Mouse (Mus musculus) heart, embryonic 12.5 days (tissue): ENCODE data around the gene Jun. TPM values are rescaled to one million over a fixed set of nuclear protein-coding genes. Genes with fewer than 3 reads are reported as not detected.

Source experiments
- ATAC-seq: fragments of 200-750 bp; cut with Nextera tagmentation; 2 replicates; pipeline ENCODE4 v1.8.0; 2017; ENCODE audit warnings: moderate TSS enrichment, moderate library complexity; ENCODE audit not compliant: insufficient number of reproducible peaks, low FRiP score
- H3K27ac ChIP-seq: fragments of 300-500 bp; sonication (generic); 2 replicates; pipeline ENCODE4 v1.5.1; 2016; ENCODE audit warnings: mild to moderate bottlenecking, moderate library complexity; ENCODE audit not compliant: poor library complexity, severe bottlenecking
- H3K27me3 ChIP-seq: fragments of 300-500 bp; sonication (generic); replicated peaks from 2 replicates; pipeline ENCODE4 v1.6.1; 2016; ENCODE audit warnings: mild to moderate bottlenecking, moderate library complexity
- H3K36me3 ChIP-seq: fragments of 300-500 bp; sonication (generic); 2 replicates; pipeline ENCODE4 v1.6.1; 2016; ENCODE audit warnings: mild to moderate bottlenecking, moderate library complexity
- H3K4me1 ChIP-seq: fragments of 300-500 bp; sonication (generic); replicated peaks from 2 replicates; pipeline ENCODE4 v1.6.1; 2016; ENCODE audit warnings: mild to moderate bottlenecking
- H3K4me2 ChIP-seq: fragments of 300-500 bp; sonication (generic); 2 replicates; pipeline ENCODE4 v1.6.1; 2016; ENCODE audit warnings: mild to moderate bottlenecking, moderate library complexity
- H3K4me3 ChIP-seq: fragments of 300-500 bp; sonication (generic); 2 replicates; pipeline ENCODE4 v1.5.1; 2016; ENCODE audit warnings: mild to moderate bottlenecking
- H3K9ac ChIP-seq: fragments of 300-500 bp; sonication (generic); 2 replicates; pipeline ENCODE4 v1.6.1; 2016; ENCODE audit warnings: mild to moderate bottlenecking, moderate library complexity
- H3K9me3 ChIP-seq: fragments of 300-500 bp; sonication (generic); replicated peaks from 2 replicates; pipeline ENCODE4 v1.6.1; 2016; ENCODE audit warnings: mild to moderate bottlenecking, moderate library complexity
- WGBS: fragments of 180-500 bp; shearing (Covaris S2); methylation state at CpG from one replicate; pipeline ENCODE4 v1.1.7; 2016; 5-methylcytosine and 5-hydroxymethylcytosine counted together
- polyA plus RNA-seq: library from polyadenylated mRNA; unstranded; fragments of >200 nt; fragmentation: Nextera tagmentation; extraction: Ambion mirVana; gene quantifications from 2 replicates; pipeline ENCODE4 v1.2.1, GENCODE M21; 2016

Gene Jun
- polyA plus RNA-seq, 1 experiment from 2014 or later = 95.0 TPM

DNA sequence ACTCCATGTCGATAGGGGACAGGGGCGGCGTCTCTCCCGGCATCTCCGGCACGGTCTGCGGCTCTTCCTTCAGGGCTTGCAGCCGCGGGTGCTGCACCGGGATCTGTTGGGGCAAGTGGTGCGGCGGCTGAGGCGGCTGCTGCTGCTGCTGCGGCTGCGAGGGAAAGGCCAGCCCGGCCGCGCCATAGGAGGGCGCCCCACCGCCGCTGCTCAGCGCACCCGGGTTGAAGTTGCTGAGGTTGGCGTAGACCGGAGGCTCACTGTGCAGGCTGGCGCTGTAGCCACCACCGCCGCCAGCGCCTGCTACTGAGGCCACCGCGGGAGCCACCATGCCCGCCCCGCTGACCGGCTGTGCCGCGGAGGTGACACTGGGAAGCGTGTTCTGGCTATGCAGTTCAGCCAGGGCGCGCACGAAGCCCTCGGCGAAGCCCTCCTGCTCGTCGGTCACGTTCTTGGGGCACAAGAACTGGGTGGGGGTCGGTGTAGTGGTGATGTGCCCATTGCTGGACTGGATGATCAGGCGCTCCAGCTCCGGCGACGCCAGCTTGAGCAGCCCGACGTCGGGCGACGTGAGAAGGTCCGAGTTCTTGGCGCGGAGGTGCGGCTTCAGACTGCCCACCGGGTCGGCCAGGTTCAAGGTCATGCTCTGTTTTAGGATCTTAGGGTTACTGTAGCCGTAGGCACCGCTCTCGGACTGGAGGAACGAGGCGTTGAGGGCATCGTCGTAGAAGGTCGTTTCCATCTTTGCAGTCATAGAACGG lies 1.3 kb downstream of the Jun start:
- ATAC-seq = no peak
- under 1% methylated on average over 70 of the region's 70 CpGs for WGBS
- peak overlapping the region; percentile 95 for H3K4me3 ChIP-seq

GRCm38 (mm10) chr4:95049884-95050517 lies 2.0 kb downstream of the Jun start:
- H3K9ac ChIP-seq = peak overlapping the region; percentile 99
- H3K27ac ChIP-seq = peak overlapping the region; percentile 100
- no peaks in the 10 kb centered on the region for H3K27me3 ChIP-seq
- peaks cover 14% of the 10 kb centered on the region for H3K4me1 ChIP-seq
- peak overlapping the region; percentile 85 for H3K4me2 ChIP-seq
- no peaks in the 10 kb centered on the region for H3K36me3 ChIP-seq
- no peak for ATAC-seq
- no peaks in the 10 kb centered on the region for H3K9me3 ChIP-seq
- H3K4me3 ChIP-seq = peak overlapping the region; percentile 95
- under 1% methylated on average over 34 of the region's 34 CpGs for WGBS

More for the DNA sequence above, 1.3 kb downstream of the Jun start:
- Histone ChIP-seq H3K27ac (peak overlapping the region; percentile 100), H3K4me2 (peak overlapping the region; percentile 85), H3K36me3 (no peaks in the 10 kb centered on the region), H3K9me3 (no peaks in the 10 kb centered on the region), H3K9ac (peak overlapping the region; percentile 99), H3K27me3 (no peaks in the 10 kb centered on the region), H3K4me1 (peaks cover 14% of the 10 kb centered on the region)

GRCm38 (mm10) chr4:95049153-95049552 lies 2.9 kb downstream of the Jun start:
- Histone ChIP-seq H3K36me3 (no peaks in the 10 kb centered on the region), H3K27me3 (no peaks in the 10 kb centered on the region), H3K9me3 (no peaks in the 10 kb centered on the region), H3K9ac (peak overlapping the region; percentile 79), H3K27ac (no peak overlapping the region), H3K4me1 (peaks cover 8% of the 10 kb centered on the region), H3K4me3 (peak overlapping the region; percentile 95), H3K4me2 (peak overlapping the region; percentile 85)
- no peak for ATAC-seq
- 37% methylated on average over 2 of the region's 2 CpGs for WGBS

DNA sequence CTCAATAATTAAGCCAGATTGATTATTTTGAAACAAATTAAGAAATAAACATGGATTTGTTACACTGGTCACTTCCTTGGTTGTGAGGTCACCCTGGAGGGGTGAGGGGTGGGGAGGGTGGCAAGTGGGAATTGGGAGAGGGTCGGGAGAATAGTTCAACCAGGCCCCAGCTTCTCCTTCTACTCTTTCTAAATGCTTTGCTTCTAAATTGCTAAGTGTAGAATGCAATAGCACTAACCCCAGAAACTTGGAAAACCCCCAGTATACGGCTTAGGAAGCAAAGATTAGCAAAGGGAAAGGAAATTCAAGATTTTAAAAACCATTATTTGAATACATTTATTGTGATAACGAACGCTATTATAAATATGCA lies 3.3 kb downstream of the Jun start:
- Histone ChIP-seq H3K36me3 (no peaks in the 10 kb centered on the region), H3K9ac (no peak overlapping the region), H3K4me3 (peak overlapping the region; percentile 20; the same call in 1 of the 2 replicates), H3K9me3 (no peaks in the 10 kb centered on the region), H3K27ac (no peak overlapping the region), H3K4me1 (peaks cover 7% of the 10 kb centered on the region), H3K4me2 (peak overlapping the region; percentile 44), H3K27me3 (no peaks in the 10 kb centered on the region)
- no peak for ATAC-seq
- 71% methylated on average over 4 of the region's 4 CpGs for WGBS

- Histone ChIP-seq H3K9ac (no peak overlapping the region), H3K36me3 (no peaks in the 10 kb centered on the region), H3K4me3 (peak overlapping the region; percentile 20; the same call in 1 of the 2 replicates), H3K4me1 (peaks cover 7% of the 10 kb centered on the region), H3K9me3 (no peaks in the 10 kb centered on the region), H3K27ac (no peak overlapping the region), H3K4me2 (peak overlapping the region; percentile 44), H3K27me3 (no peaks in the 10 kb centered on the region)
- ATAC-seq = no peak
- WGBS = 45% methylated on average over 5 of the region's 5 CpGs
These were observed 3.8 kb downstream of the Jun start for GRCm38 (mm10) chr4:95048021-95048730.

- Histone ChIP-seq H3K27me3 (no peaks in the 10 kb centered on the region), H3K36me3 (no peaks in the 10 kb centered on the region), H3K4me2 (no peak overlapping the region), H3K4me3 (no peak overlapping the region), H3K9me3 (no peaks in the 10 kb centered on the region), H3K27ac (no peak overlapping the region), H3K4me1 (peaks cover 7% of the 10 kb centered on the region), H3K9ac (no peak overlapping the region)
- 87% methylated on average over 1 of the region's 1 CpGs for WGBS
- ATAC-seq = no peak
These were observed 6.9 kb downstream of the Jun start for GRCm38 (mm10) chr4:95045133-95045532.

GRCm38 (mm10) chr4:95044721-95045120 lies 7.3 kb downstream of the Jun start:
- 88% methylated on average over 6 of the region's 6 CpGs for WGBS
- Histone ChIP-seq H3K27me3 (no peaks in the 10 kb centered on the region), H3K4me3 (no peak overlapping the region), H3K4me1 (peaks cover 7% of the 10 kb centered on the region), H3K9ac (no peak overlapping the region), H3K36me3 (no peaks in the 10 kb centered on the region), H3K27ac (no peak overlapping the region), H3K9me3 (no peaks in the 10 kb centered on the region), H3K4me2 (no peak overlapping the region)
- no peak for ATAC-seq

DNA sequence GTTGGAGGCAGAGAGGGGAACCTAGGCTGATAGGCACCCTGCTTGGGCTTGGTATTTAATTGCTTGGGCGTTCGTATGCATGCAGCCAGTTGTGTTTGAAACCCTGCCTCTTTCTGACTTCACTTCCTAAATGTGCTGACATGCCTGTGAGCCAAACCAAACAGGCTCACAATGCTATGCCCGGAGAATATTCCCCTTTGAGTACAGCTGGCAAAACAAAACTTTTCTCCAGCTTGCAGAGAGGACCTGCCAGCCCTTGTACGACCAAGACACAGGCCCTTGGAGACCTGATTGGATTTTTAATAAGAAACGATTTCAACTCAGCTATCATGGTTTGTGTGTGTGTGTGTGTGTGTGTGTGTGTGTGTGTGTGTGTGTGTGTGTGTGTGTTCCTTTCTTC lies 14.0 kb downstream of the Jun start:
- H3K4me1 ChIP-seq = 0 out of 2 replicates have a peak, but pooled peaks cover 2% of the 10 kb centered on the region
- no peaks in the 10 kb centered on the region for H3K27me3 ChIP-seq
- H3K9me3 ChIP-seq = no peaks in the 10 kb centered on the region
- 0 out of 2 replicates have a peak overlapping the region, but pooled peaks have one; percentile 37 for H3K27ac ChIP-seq
- H3K36me3 ChIP-seq = no peaks in the 10 kb centered on the region
- 31% methylated on average over 5 of the region's 5 CpGs for WGBS
- no peak overlapping the region for H3K4me3 ChIP-seq
- no peak overlapping the region for H3K4me2 ChIP-seq
- peak; percentile 29; the same call in 1 of the 2 replicates for ATAC-seq
- no peak overlapping the region for H3K9ac ChIP-seq

DNA sequence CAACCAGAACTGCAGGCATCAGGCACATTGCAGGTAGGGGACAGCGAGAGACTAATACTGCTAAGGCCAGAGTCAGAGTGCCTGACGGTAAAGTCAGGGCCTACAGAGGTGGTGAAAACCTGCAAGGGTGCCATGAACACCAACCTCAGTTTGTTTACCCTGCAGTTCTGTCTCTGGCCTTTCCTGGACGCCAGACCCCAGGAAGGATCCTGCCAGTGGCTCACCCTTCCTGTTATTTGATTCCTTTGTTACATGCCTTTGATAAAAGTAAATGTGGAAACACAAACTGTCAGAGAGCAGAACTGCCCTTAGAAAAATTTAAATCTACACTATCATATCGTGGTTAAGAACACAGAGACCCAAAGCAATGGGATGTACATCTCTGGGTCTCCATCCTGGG lies 20.9 kb downstream of the Jun start:
- H3K27ac ChIP-seq = no peak overlapping the region
- H3K9ac ChIP-seq = no peak overlapping the region
- no peak for ATAC-seq
- no peaks in the 10 kb centered on the region for H3K9me3 ChIP-seq
- no peaks in the 10 kb centered on the region for H3K36me3 ChIP-seq
- no peak overlapping the region for H3K4me2 ChIP-seq
- no peaks in the 10 kb centered on the region for H3K27me3 ChIP-seq
- WGBS = 41% methylated on average over 4 of the region's 4 CpGs
- H3K4me1 ChIP-seq = peaks cover 15% of the 10 kb centered on the region
- H3K4me3 ChIP-seq = no peak overlapping the region

DNA sequence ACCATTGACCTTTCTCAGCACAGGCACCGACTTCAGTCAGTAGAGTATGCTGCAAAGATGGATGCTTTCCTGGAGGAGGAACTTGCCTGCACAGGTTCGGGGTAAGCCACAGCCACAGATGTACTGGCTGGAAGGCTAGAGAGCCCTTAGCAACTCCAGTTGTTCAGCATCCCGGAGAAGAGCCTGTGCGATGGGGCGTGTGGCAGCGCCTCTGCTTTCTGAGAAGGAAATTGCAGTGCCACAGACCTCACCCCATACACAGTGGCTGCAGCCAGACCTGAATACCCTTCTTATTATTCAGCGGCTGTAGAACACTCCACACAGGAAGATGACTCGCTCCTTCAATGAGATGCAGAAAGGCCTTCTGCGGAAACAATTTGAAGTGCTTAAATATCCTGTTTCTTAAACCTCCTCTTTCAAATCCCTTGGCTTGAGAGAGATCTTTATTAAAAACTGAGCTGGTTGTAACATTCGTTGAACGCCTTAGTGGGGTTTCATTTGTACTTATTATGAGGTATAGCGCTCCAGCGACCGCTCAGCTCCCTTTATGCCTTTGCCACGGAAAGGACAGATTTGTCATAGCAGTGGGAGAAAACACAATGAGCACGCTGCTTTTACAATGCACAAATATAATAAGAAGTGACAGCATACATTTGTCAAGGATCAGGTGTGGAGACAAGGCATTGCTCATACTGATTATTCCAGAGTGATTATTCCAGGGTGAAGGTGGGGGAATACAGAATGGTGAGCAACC lies 26.0 kb downstream of the Jun start:
- Histone ChIP-seq H3K27ac (no peak overlapping the region), H3K4me1 (peaks cover 2% of the 10 kb centered on the region), H3K4me2 (no peak overlapping the region), H3K27me3 (no peaks in the 10 kb centered on the region), H3K9me3 (no peaks in the 10 kb centered on the region), H3K36me3 (no peaks in the 10 kb centered on the region), H3K4me3 (no peak overlapping the region), H3K9ac (no peak overlapping the region)
- ATAC-seq = no peak
- WGBS = 78% methylated on average over 16 of the region's 16 CpGs
